Mouse (Mus musculus) heart, adult 2 months (tissue): ENCODE data around the gene AC134908.4.

ENCODE experiments used
- CTCF ChIP-seq: fragments of 200-600 bp; IDR thresholded peaks from 2 replicates; pipeline ENCODE4 v1.8.1; 2022; ENCODE audit warnings: antibody characterized with exemption, mild to moderate bottlenecking, moderate library complexity
- POLR2A ChIP-seq: fragments of 200-500 bp; IDR thresholded peaks from 2 replicates; pipeline ENCODE4 v1.6.1; 2011; ENCODE audit warnings: mild to moderate bottlenecking, low read depth, low read length, control low read depth; ENCODE audit not compliant: insufficient read depth

DNA sequence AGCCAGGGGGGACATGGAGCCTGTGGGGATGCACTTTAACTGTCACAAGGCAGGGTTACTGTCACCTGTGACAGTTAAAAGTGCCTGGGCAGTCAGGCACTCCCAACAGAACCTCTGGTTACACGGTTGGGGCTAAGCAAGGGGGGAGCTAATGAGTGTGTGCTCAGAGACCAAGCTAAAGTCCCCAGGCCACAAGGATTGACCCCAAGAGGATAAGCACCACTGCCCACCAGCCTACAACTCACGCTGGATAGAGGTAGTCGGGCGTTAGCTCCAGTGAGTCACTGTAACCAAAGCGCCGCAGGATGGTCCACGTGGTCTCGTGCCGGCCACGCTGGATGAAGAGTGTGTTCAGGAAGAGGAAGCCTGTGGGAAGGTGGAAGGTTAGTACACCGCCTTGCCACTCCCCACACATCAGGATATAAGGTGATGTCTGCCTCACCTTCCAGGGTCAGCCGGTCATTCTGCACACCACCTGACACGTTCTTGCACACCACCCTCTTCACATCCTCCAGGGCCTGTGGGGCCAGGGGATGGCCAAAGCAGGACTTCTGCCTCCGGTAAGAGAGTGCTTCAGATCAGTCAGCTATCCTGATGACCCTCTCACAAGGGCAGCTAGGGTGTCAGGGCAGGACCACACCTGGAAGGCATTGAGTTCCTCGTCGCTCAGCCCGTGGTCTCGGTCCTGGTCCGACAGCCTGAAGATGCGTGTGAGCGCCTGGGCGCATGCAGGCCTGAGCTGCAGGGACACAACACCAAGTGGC is 45.8 kb upstream of the AC134908.4 start, which contains the start of gene Gm20683:
- no peak for TF ChIP-seq CTCF
- TF ChIP-seq POLR2A = no peak
